Mouse (Mus musculus) kidney, adult 2 months (tissue): ENCODE results near the gene Neil1.

Experiments used
- CTCF ChIP-seq: fragments of 200-500 bp; conservative IDR thresholded peaks from 2 replicates; pipeline ENCODE4 v1.5.1; 2011; ENCODE audit warnings: low read depth, mild to moderate bottlenecking, control low read depth, low read length, moderate library complexity, mixed read lengths; ENCODE audit not compliant: insufficient read depth, insufficient read length
- POLR2A ChIP-seq: fragments of 200-500 bp; IDR thresholded peaks from one replicate; pipeline ENCODE4 v1.6.1; 2011; ENCODE audit warnings: low read depth, low read length, control low read depth

- TF ChIP-seq CTCF (no peak), POLR2A (no peak)
Measured at GRCm38 (mm10) chr9:57168411-57168810, 20.3 kb upstream of the Neil1 start.
